Mouse (Mus musculus) mature B cell (primary cell): ENCODE results near the gene Tenm2.

Experiments
- in situ Hi-C: fragments of 300-500 bp; cut with MboI; formaldehyde crosslinking; loops from 2 replicates; pipeline ENCODE4 v1.14.3; 2019

Gene Tenm2

GRCm38 (mm10) chr11:36902302-36902701 lies 333.5 kb downstream of the Tenm2 start:
- in situ Hi-C loops = no loop called here

GRCm38 (mm10) chr11:36893061-36893460 lies 342.7 kb downstream of the Tenm2 start:
- in situ Hi-C loops = no loop called here

GRCm38 (mm10) chr11:36891106-36891505 lies 344.7 kb downstream of the Tenm2 start:
- in situ Hi-C loops = no loop called here

GRCm38 (mm10) chr11:36887490-36887889 lies 348.3 kb downstream of the Tenm2 start:
- in situ Hi-C loops = no loop called here

- in situ Hi-C loops = no loop called here
Measured at GRCm38 (mm10) chr11:36886147-36886546, 349.6 kb downstream of the Tenm2 start.

GRCm38 (mm10) chr11:36872961-36873360 lies 362.8 kb downstream of the Tenm2 start:
- in situ Hi-C loops = no loop called here

GRCm38 (mm10) chr11:36870548-36870947 lies 365.2 kb downstream of the Tenm2 start:
- in situ Hi-C loops = no loop called here

GRCm38 (mm10) chr11:36851690-36852089 lies 384.1 kb downstream of the Tenm2 start:
- in situ Hi-C loops = no loop called here

- in situ Hi-C loops = no loop called here
Measured at GRCm38 (mm10) chr11:36847451-36847850, 388.3 kb downstream of the Tenm2 start.

- in situ Hi-C loops = no loop called here
Measured at GRCm38 (mm10) chr11:36832855-36833254, 402.9 kb downstream of the Tenm2 start.

- in situ Hi-C loops = no loop called here
Measured at GRCm38 (mm10) chr11:36831511-36831910, 404.3 kb downstream of the Tenm2 start.

- in situ Hi-C loops = no loop called here
Measured at GRCm38 (mm10) chr11:36824666-36825065, 411.1 kb downstream of the Tenm2 start.

GRCm38 (mm10) chr11:36804615-36805014 lies 431.1 kb downstream of the Tenm2 start:
- in situ Hi-C loops = no loop called here

- in situ Hi-C loops = no loop called here
Measured at GRCm38 (mm10) chr11:36802208-36802631, 433.5 kb downstream of the Tenm2 start.

GRCm38 (mm10) chr11:36801683-36802082 lies 434.1 kb downstream of the Tenm2 start:
- in situ Hi-C loops = no loop called here

GRCm38 (mm10) chr11:36799409-36799808 lies 436.4 kb downstream of the Tenm2 start:
- in situ Hi-C loops = no loop called here

- in situ Hi-C loops = no loop called here
Measured at GRCm38 (mm10) chr11:36758009-36758408, 477.8 kb downstream of the Tenm2 start.

GRCm38 (mm10) chr11:36746286-36746685 lies 489.5 kb downstream of the Tenm2 start:
- in situ Hi-C loops = no loop called here

GRCm38 (mm10) chr11:36727800-36728199 lies 508.0 kb downstream of the Tenm2 start:
- in situ Hi-C loops = no loop called here

GRCm38 (mm10) chr11:36702881-36703280 lies 532.9 kb downstream of the Tenm2 start:
- in situ Hi-C loops = no loop called here

GRCm38 (mm10) chr11:36700951-36701350 lies 534.8 kb downstream of the Tenm2 start:
- in situ Hi-C loops = no loop called here

- in situ Hi-C loops = no loop called here
Measured at GRCm38 (mm10) chr11:36700131-36700530, 535.6 kb downstream of the Tenm2 start.

- in situ Hi-C loops = no loop called here
Measured at GRCm38 (mm10) chr11:36698268-36698667, 537.5 kb downstream of the Tenm2 start.

- in situ Hi-C loops = no loop called here
Measured at GRCm38 (mm10) chr11:36697816-36698215, 537.9 kb downstream of the Tenm2 start.
